Mouse (Mus musculus) embryonic facial prominence, embryonic 13.5 days (tissue): Measurements from ENCODE around the gene Sh3rf3. TPM values are rescaled to one million over a fixed set of nuclear protein-coding genes. Genes with fewer than 3 reads are reported as not detected.
A peak's percentile ranks its signal among the peaks of the same experiment; 100 is the strongest.

Experiments
- ATAC-seq: fragments of 200-750 bp; cut with Nextera tagmentation; 2 replicates; pipeline ENCODE4 v1.8.0; 2017; ENCODE audit warnings: low read depth; ENCODE audit not compliant: insufficient number of reproducible peaks, insufficient read depth, low FRiP score, low TSS enrichment
- H3K27ac ChIP-seq: fragments of 300-500 bp; sonication (generic); 2 replicates; pipeline ENCODE4 v1.5.1; 2015; ENCODE audit warnings: moderate library complexity, mild to moderate bottlenecking, inconsistent platforms
- H3K27me3 ChIP-seq: fragments of 300-500 bp; sonication (generic); 2 replicates; pipeline ENCODE4 v1.6.1; 2015; ENCODE audit warnings: mild to moderate bottlenecking, inconsistent platforms
- H3K36me3 ChIP-seq: fragments of 300-500 bp; sonication (generic); 2 replicates; pipeline ENCODE4 v1.6.1; 2015; ENCODE audit warnings: mild to moderate bottlenecking, inconsistent platforms
- H3K4me1 ChIP-seq: fragments of 300-500 bp; sonication (generic); 2 replicates; pipeline ENCODE4 v1.6.1; 2015; ENCODE audit warnings: inconsistent platforms
- H3K4me2 ChIP-seq: fragments of 300-500 bp; sonication (generic); 2 replicates; pipeline ENCODE4 v1.6.1; 2015; ENCODE audit warnings: moderate library complexity, mild to moderate bottlenecking, inconsistent platforms
- H3K4me3 ChIP-seq: fragments of 300-500 bp; sonication (generic); 2 replicates; pipeline ENCODE4 v1.5.1; 2015; ENCODE audit warnings: mild to moderate bottlenecking, inconsistent platforms
- H3K9ac ChIP-seq: fragments of 300-500 bp; sonication (generic); 2 replicates; pipeline ENCODE4 v1.6.1; 2015; ENCODE audit warnings: mild to moderate bottlenecking, inconsistent platforms
- H3K9me3 ChIP-seq: fragments of 300-500 bp; sonication (generic); 2 replicates; pipeline ENCODE4 v1.6.1; 2016; ENCODE audit warnings: inconsistent platforms
- WGBS: fragments of 180-500 bp; shearing (Covaris S2); methylation state at CpG from one replicate; pipeline ENCODE4 v1.1.7; 2015; ENCODE audit warnings: mixed read lengths; 5-methylcytosine and 5-hydroxymethylcytosine counted together
- polyA plus RNA-seq: library from polyadenylated mRNA; unstranded; fragments of >200 nt; fragmentation: Nextera tagmentation; extraction: Ambion mirVana; gene quantifications from 2 replicates; pipeline ENCODE4 v1.2.1, GENCODE M21; 2015

Gene Sh3rf3
- 2.8 and 3.3 TPM in 2 replicates for polyA plus RNA-seq

DNA sequence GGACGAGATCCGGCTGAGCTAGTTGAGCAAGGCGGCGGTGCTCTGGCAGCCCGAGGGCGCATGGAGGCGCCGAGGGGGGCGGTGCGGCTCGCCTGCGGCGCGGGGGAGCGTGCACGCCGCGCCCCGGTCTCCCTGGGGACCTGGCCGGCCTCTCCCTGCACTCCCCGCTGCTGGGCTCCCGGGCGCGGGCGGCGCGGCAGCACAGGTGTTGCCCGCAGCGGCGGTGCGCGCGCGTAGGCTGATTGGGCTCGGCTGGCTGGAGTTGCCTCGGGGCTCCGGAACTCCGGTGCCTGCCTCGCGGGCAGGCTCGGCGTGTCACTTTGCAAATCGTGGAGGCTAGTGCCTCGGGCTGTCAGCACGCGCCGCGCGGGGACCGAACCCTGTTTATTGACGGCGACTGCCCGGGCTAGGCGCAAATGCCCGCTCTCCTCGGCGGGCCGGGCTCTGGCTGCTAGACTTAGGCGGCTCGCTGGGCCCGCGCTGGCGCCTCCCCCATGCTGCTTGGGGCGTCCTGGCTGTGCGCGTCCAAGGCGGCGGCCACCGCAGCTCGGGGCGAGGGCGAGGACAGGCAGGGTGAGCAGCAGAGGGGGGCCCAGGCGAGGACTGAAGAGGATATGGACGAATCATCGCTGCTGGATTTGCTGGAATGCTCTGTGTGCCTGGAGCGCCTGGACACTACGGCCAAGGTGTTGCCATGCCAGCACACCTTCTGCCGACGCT lies at the start of gene Sh3rf3:
Gene Sh3rf3 (plus strand): TSS at position 279 of the 720 bp plus-strand sequence.
- peak within 1 kb of the TSS; percentile 39; the same call in 1 of the 2 replicates for H3K27ac ChIP-seq
- H3K4me3 ChIP-seq = peak within 1 kb of the TSS; percentile 66
- peak within 1 kb of the TSS; percentile 71 for H3K9ac ChIP-seq
- ATAC-seq = peak; percentile 44; the same call in 1 of the 2 replicates
- under 1% methylated on average over 79 of the region's 79 CpGs for WGBS
- no peaks in the 10 kb centered on the region for H3K9me3 ChIP-seq
- H3K4me1 ChIP-seq = peaks cover 16% of the 10 kb centered on the region
- H3K4me2 ChIP-seq = peak within 1 kb of the TSS; percentile 100
- no peaks in the 10 kb centered on the region for H3K36me3 ChIP-seq
- peaks cover 51% of the 10 kb centered on the region for H3K27me3 ChIP-seq

DNA sequence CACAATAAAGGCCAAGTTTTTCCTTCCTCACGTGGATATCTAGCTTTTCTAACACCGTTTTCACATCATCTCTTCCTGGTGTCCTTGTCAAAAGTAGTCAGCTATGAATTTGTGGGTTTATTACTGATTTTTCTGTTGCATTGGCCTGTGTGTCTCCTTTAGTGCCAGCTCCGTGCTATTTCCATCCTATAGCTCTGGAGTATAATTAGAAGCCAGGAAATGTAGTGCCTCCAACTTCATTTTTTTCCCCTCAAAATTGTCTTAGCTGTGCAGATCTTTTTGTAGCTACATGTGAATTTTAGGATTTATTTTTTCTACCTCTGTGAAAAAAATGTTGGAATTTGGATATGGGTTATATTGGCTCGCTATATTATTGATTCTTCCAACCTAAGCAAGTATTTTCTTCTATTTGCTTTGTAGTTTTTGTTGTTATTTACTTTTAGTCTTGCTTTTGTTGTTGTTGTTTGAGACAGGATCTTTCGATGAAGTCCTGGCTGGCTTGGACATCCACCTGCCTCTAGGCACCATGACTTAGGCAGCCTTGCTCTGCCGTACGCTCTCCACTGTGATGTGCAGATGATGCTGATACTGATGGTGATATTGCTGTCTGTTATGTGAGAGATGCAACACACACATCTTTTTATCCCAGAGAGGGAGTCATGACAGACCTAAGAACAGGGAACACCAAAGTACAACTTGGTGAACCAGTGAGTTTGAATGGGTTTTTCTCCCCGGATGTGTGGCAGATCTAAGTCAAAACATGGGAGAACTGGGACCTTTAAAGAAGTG lies 24.5 kb upstream of the Sh3rf3 start:
- no peak overlapping the region for H3K4me3 ChIP-seq
- no peaks in the 10 kb centered on the region for H3K9me3 ChIP-seq
- no peak overlapping the region for H3K9ac ChIP-seq
- no peak overlapping the region for H3K4me2 ChIP-seq
- 85% methylated on average over 8 of the region's 8 CpGs for WGBS
- ATAC-seq = no peak
- H3K36me3 ChIP-seq = no peaks in the 10 kb centered on the region
- no peaks in the 10 kb centered on the region for H3K27me3 ChIP-seq
- H3K4me1 ChIP-seq = no peaks in the 10 kb centered on the region
- H3K27ac ChIP-seq = no peak overlapping the region

DNA sequence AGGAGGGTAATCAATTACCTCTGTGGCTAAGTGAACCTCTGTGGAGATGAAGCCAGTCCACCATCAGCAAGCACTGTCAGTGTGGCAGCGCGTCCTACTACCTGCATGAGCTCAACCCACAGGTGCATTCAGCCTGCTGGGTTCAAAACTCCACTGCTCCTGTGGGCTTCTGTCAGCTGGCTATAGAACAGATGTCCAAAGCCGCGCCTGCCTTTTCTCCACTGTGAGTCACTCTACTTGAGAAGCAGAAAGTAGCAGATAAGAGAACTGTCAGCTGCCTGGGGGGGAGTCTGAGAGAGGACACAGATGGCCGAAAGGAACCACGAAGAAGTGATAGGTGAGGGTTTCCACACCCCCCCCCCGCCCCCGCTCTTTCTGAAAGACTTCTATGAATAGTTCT lies 15.6 kb upstream of the Sh3rf3 start:
- Histone ChIP-seq H3K9me3 (no peaks in the 10 kb centered on the region), H3K27ac (no peak overlapping the region), H3K4me3 (no peak overlapping the region), H3K36me3 (no peaks in the 10 kb centered on the region), H3K9ac (no peak overlapping the region), H3K4me1 (no peaks in the 10 kb centered on the region), H3K4me2 (no peak overlapping the region), H3K27me3 (no peaks in the 10 kb centered on the region)
- no peak for ATAC-seq
- WGBS = 88% methylated on average over 8 of the region's 8 CpGs

DNA sequence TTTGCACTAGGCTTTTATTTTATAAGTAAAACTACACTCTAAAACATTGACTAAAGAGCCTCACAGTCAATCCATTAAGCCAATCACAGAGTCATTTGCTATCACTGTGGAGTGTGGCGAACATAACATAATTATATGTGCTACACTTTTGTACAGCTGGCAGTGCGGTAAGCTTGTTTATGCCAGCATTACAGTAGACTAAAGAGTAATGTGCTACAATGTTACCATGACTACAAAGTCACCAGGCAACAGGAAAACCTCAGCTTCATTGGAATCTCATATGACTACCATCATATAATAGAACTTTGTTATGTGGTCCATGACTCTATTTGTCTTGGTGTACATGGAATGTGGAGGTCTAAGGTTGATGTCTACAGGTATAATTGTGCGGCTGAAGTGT lies 15.0 kb upstream of the Sh3rf3 start:
- H3K27ac ChIP-seq = no peak overlapping the region
- no peaks in the 10 kb centered on the region for H3K9me3 ChIP-seq
- no peak overlapping the region for H3K4me3 ChIP-seq
- H3K4me1 ChIP-seq = no peaks in the 10 kb centered on the region
- H3K36me3 ChIP-seq = no peaks in the 10 kb centered on the region
- 88% methylated on average over 3 of the region's 3 CpGs for WGBS
- no peak for ATAC-seq
- no peak overlapping the region for H3K9ac ChIP-seq
- H3K27me3 ChIP-seq = no peaks in the 10 kb centered on the region
- no peak overlapping the region for H3K4me2 ChIP-seq

DNA sequence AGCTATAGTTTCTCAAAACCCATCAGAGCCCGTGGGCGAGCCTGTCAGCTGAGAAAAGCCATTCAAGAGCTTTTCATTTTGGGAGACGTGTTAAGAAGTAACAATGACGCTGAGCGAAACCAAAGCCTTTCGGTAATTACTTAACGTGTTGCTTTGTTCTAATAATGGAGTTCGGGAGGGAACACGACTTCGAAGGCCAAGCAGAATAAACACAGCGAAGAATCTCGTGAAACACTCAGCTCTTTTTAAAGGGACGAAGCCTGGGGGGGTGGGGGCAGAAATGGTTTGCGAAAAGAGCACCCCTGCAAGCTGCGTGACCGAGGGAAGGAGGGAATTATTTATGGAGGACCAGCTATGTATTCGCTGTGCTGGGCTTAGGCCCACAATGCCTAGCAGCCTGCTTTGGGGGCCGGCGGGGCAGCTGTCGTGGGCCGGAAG lies 12.1 kb upstream of the Sh3rf3 start:
- H3K9me3 ChIP-seq = no peaks in the 10 kb centered on the region
- H3K4me3 ChIP-seq = no peak overlapping the region
- no peaks in the 10 kb centered on the region for H3K36me3 ChIP-seq
- 80% methylated on average over 21 of the region's 21 CpGs for WGBS
- H3K9ac ChIP-seq = no peak overlapping the region
- H3K4me2 ChIP-seq = no peak overlapping the region
- H3K27me3 ChIP-seq = no peaks in the 10 kb centered on the region
- no peak overlapping the region for H3K27ac ChIP-seq
- no peak for ATAC-seq
- no peaks in the 10 kb centered on the region for H3K4me1 ChIP-seq

DNA sequence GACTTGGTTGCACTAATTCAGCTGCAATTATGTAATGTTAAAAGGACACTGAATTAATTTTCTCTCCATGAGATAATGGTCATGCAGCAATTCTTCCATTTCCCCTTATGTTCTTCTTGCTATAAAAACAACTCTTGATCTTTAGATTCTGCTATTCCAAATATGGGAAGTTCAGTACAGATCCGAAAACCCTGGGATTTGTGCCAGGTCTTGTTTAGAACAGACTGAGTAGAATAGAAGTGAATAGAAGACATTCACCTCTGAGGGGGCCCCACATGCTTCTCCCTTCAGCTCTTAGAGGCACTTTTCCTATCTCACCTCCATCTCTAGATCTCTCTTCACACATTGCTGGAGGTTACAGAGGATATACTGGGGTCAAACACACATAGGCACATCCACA lies 10.8 kb upstream of the Sh3rf3 start:
- Histone ChIP-seq H3K4me1 (no peaks in the 10 kb centered on the region), H3K9ac (no peak overlapping the region), H3K9me3 (no peaks in the 10 kb centered on the region), H3K27ac (no peak overlapping the region), H3K4me3 (no peak overlapping the region), H3K27me3 (no peaks in the 10 kb centered on the region), H3K4me2 (no peak overlapping the region), H3K36me3 (no peaks in the 10 kb centered on the region)
- 62% methylated on average over 1 of the region's 1 CpGs for WGBS
- ATAC-seq = no peak

DNA sequence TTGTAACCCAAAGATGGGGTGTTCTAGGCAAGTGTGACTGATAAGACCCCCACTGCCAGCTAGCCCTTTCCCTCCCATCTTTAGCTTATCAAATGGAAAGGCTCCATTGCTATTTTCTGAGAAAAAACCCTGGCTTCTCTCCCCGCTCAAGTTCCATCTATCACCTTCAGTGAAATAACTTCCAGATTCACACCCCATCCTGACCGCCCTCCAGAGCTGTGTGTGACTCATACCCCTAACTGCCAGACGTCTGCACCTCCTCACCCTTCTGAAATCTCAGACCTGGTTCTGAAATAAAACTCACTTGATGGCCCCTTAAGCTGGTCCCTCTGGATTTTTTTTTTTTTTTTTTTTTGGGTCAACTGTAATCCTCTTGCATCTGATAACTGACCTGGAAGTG lies 5.2 kb upstream of the Sh3rf3 start:
- Histone ChIP-seq H3K9me3 (no peaks in the 10 kb centered on the region), H3K4me1 (no peaks in the 10 kb centered on the region; the same call in 1 of the 2 replicates), H3K4me2 (no peak overlapping the region), H3K4me3 (no peak overlapping the region), H3K36me3 (no peaks in the 10 kb centered on the region), H3K27me3 (peaks cover 26% of the 10 kb centered on the region), H3K9ac (no peak overlapping the region), H3K27ac (no peak overlapping the region)
- ATAC-seq = no peak
- 55% methylated on average over 3 of the region's 3 CpGs for WGBS

DNA sequence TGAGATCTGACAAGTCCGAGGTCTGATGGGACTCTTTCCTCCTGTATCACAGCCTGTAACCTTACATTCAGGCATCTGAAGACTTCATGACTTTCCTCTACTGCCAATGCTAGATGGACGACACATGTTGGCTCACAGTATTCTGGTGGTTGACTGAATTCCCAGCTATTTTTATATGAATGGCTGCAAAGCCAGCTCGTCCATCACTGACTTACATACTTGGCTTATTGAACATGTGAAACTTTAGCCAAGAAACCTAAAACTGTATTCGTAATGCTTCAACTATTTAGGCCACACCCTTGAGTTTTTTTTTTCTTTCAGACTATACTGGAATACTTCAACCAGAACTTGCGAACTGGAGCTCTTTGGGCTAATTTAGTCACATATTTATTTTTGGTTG lies 3.0 kb upstream of the Sh3rf3 start:
- no peaks in the 10 kb centered on the region for H3K9me3 ChIP-seq
- no peak overlapping the region for H3K9ac ChIP-seq
- H3K4me1 ChIP-seq = peaks cover 16% of the 10 kb centered on the region
- H3K27ac ChIP-seq = no peak overlapping the region
- ATAC-seq = no peak
- no peaks in the 10 kb centered on the region for H3K36me3 ChIP-seq
- H3K4me2 ChIP-seq = no peak overlapping the region
- peaks cover 46% of the 10 kb centered on the region for H3K27me3 ChIP-seq
- no peak overlapping the region for H3K4me3 ChIP-seq
- 66% methylated on average over 5 of the region's 5 CpGs for WGBS

DNA sequence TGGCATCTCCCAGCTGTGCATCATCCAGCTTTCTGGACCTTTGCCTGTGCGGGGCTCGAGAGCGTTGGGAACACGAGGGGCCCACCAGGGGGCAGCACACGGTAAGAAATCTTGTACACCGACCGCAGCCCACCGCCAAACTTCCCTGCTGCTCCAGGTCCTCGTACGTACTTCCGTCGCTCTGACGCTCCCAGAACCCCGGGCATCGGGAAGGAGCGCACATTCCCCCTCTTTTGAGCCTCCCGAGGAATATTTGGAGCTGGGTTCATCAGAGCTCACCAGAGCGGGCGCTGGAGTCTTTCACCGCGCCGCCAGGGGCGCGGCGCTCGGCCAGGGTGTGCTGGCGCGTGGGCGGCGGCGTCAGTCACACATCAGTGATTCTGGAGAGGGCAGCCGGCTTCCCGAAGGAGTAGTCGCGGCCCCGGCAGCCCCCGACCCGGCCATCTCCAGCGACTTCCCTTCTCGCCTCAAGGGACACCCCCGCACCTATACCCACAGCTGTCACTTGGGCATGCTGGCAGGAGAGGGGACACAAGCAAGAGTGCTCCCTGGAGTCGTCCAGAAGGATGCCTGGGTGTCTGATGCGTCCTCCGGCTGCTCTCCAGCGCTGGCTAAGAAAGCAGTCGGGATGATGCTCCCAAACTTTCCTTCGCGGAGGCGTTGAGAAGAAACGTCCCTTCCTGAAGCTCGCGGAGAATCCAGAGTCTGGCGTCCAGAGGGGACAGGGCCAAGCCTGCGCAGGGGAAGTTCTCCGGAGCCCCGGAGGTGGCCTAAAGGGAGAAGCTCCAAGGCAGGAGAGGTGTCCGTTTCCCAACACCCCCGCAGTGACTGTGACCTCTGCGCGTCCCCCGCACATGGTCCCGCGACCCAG lies 714 bp upstream of the Sh3rf3 start:
- Histone ChIP-seq H3K4me2 (peak overlapping the region; percentile 100), H3K4me3 (peak overlapping the region; percentile 66), H3K27me3 (peaks cover 51% of the 10 kb centered on the region), H3K27ac (peak overlapping the region; percentile 39; the same call in 1 of the 2 replicates), H3K36me3 (no peaks in the 10 kb centered on the region), H3K9ac (peak overlapping the region; percentile 71), H3K9me3 (no peaks in the 10 kb centered on the region), H3K4me1 (peaks cover 16% of the 10 kb centered on the region)
- WGBS = under 1% methylated on average over 63 of the region's 63 CpGs
- peak; percentile 65 for ATAC-seq

DNA sequence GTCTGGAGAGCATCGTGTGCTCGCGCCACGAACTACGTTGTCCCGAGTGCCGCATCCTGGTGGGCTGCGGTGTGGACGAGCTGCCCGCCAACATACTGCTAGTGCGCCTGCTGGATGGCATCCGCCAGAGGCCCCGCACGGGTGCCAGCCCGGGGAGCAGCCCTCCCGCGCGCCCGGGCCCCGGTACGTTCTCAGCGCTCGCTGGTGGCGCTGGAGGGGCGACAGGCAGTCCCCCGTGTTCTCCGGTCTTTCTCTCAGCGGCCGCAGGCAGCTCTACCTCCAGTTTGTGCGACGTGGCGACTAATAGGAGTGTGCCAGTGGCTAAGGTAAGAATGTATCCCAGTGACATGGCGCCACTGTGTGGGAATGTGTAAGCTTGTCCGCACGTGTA lies 637 bp downstream of the Sh3rf3 start:
- Histone ChIP-seq H3K9me3 (no peaks in the 10 kb centered on the region), H3K4me1 (peaks cover 16% of the 10 kb centered on the region), H3K4me2 (peak overlapping the region; percentile 100), H3K36me3 (no peaks in the 10 kb centered on the region), H3K27ac (no peak overlapping the region), H3K27me3 (peaks cover 51% of the 10 kb centered on the region), H3K9ac (peak overlapping the region; percentile 71), H3K4me3 (peak overlapping the region; percentile 66)
- WGBS = 1% methylated on average over 32 of the region's 35 CpGs
- ATAC-seq = peak; percentile 40; the same call in 1 of the 2 replicates

DNA sequence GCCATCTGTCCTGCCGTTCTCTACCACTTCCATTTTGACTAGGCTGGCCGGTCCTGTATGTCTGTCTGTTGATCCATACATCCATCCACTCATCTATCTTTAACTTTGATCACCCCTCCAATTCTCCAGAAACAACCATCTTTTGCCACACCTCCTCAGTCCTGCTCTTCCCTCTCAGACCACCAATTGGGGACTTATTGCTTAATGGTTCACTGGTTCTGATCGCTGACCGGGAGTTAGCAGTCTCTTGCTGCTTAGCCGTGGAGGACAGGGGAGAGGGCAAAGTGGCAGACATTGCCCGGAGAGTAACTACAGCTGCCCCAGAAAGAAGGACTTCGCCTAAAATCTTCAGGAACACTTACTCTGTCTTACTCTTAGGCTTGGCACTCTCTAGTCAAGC lies 1.3 kb downstream of the Sh3rf3 start:
- no peak overlapping the region for H3K27ac ChIP-seq
- ATAC-seq = no peak

More for the DNA sequence above, 1.3 kb downstream of the Sh3rf3 start:
- Histone ChIP-seq H3K4me2 (peak overlapping the region; percentile 100), H3K9me3 (no peaks in the 10 kb centered on the region), H3K4me1 (peaks cover 16% of the 10 kb centered on the region), H3K4me3 (peak overlapping the region; percentile 66), H3K9ac (no peak overlapping the region), H3K27me3 (peaks cover 45% of the 10 kb centered on the region), H3K36me3 (no peaks in the 10 kb centered on the region)
- WGBS = 43% methylated on average over 7 of the region's 7 CpGs
